Mouse (Mus musculus): Measurements from ENCODE around the gene Arl8a. TPM values are rescaled to one million over a fixed set of nuclear protein-coding genes. Genes with fewer than 3 reads are reported as not detected.

The Arl8a gene
- polyA plus RNA-seq, 1 experiment from 2014 or later, result 285 TPM

DNA sequence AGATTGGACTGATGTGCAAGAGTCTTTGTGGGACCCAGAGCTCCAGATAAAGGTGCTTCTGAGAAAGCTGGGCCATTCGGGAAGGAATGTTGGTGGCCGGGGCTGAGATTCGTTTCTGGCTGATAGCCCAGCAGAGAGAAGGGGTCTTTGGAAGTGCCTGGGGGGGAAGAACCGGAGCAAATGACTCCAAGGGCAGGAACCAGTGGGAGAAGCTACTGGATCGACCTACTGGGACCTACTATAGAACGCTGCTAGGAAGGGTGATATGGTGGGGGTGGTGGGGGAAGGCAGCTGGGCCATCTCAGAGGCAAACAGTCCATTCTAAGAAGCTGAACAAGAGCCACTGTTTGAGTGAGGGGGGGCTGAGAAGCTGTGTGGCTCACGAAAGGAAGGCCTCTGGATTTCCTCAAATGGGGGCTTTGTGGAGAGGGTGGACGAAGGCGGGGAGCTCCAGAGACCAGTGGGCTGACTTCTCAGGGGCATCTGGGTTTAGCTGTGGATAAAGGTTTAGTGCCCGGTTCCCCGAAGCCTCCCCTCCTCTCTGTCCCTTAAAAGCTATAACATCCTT, 13.0 kb downstream of the Arl8a start:
- peak overlapping the region; percentile 80 for H3K27ac ChIP-seq
- H3K27me3 ChIP-seq, result no peaks in the 10 kb centered on the region
- H3K4me1 ChIP-seq (replicated peaks), result peaks cover 14% of the 10 kb centered on the region
- no peak overlapping the region for H3K4me3 ChIP-seq
- no peaks in the 10 kb centered on the region for H3K9me3 ChIP-seq
- ATAC-seq (ENCODE audit: low FRiP score), result peak; percentile 12; the same call in 1 of the 2 replicates
- no peak overlapping the region for H3K9ac ChIP-seq
- no peak overlapping the region for H3K4me2 ChIP-seq
- H3K36me3 ChIP-seq, result peaks cover 21% of the 10 kb centered on the region
- WGBS, result 64% methylated on average over 11 of the region's 11 CpGs

- peaks cover 7% of the 10 kb centered on the region for H3K4me1 ChIP-seq (replicated peaks)
- peaks cover 15% of the 10 kb centered on the region for H3K36me3 ChIP-seq
- H3K27me3 ChIP-seq, result no peaks in the 10 kb centered on the region
- H3K4me2 ChIP-seq, result no peak overlapping the region
- H3K9ac ChIP-seq, result no peak overlapping the region
- no peak for ATAC-seq (ENCODE audit: low FRiP score)
- H3K4me3 ChIP-seq, result no peak overlapping the region
- H3K27ac ChIP-seq, result peak overlapping the region; percentile 80
- WGBS, result 85% methylated on average over 13 of the region's 13 CpGs
- no peaks in the 10 kb centered on the region for H3K9me3 ChIP-seq
Measured at GRCm38 (mm10) chr1:135160411-135161050, 13.9 kb downstream of the Arl8a start.

DNA sequence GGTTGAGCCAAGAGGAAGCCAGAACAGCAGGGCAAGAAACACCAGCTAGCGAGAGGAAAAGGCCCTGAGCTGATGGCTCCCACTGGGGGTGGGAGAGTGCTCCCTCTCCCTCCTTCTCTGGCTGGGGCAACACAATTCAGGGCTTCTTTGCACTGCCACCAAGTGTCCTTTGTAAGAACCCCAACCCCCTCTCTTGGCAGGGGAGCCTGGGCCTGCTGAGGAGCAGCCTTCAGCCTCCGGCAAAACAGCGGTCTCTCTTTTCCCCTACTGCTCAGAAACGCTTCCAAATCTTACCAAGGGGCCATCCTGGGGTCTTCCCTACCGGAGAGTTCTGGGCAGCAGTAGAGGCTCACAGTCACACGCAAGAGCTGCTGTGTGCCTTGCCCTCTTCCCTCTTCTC, 16.1 kb downstream of the Arl8a start:
- Histone ChIP-seq H3K27ac (peak overlapping the region; percentile 8), H3K36me3 (no peaks in the 10 kb centered on the region), H3K9ac (no peak overlapping the region), H3K9me3 (no peaks in the 10 kb centered on the region), H3K4me2 (no peak overlapping the region), H3K4me1 (replicated peaks) (peaks cover 7% of the 10 kb centered on the region), H3K4me3 (no peak overlapping the region), H3K27me3 (no peaks in the 10 kb centered on the region; the same call in 1 of the 2 replicates)
- WGBS, result 42% methylated on average over 6 of the region's 6 CpGs
- ATAC-seq (ENCODE audit: low FRiP score), result no peak

DNA sequence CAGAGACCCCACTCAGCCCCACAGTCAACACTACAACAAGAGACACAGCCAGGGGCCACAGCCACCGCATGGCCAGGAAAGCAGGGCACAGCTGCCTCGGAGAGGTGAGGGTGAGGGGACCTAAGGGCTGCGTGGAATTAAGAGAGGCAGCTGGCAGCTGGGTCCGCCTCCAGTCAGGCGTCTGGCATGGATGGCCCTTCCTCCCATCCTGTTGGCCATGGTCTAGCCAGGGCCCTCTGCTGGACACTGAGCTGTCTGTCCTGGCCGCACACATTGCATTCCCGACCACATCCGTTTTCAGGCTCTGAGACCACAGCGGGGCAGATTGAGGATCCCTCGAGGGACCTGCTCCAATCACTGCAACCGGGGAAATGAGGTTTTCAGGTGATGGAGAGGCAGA, 20.8 kb downstream of the Arl8a start, which contains the start of gene Gpr37l1:
Gene Gpr37l1, minus strand, starts transcription at position 247 of the 400 bp plus-strand sequence.
- H3K27me3 ChIP-seq, result no peaks in the 10 kb centered on the region; the same call in 1 of the 2 replicates

GRCm38 (mm10) chr1:135168453-135169200, 22.0 kb downstream of the Arl8a start:
- Histone ChIP-seq H3K36me3 (no peaks in the 10 kb centered on the region), H3K4me1 (replicated peaks) (0 out of 2 replicates have a peak, but pooled peaks cover 4% of the 10 kb centered on the region), H3K9me3 (no peaks in the 10 kb centered on the region), H3K4me2 (no peak overlapping the region), H3K4me3 (no peak overlapping the region), H3K27me3 (no peaks in the 10 kb centered on the region; the same call in 1 of the 2 replicates), H3K9ac (no peak overlapping the region), H3K27ac (no peak overlapping the region)
- WGBS, result 94% methylated on average over 10 of the region's 10 CpGs
- no peak for ATAC-seq (ENCODE audit: low FRiP score)

More for the DNA sequence above, 20.8 kb downstream of the Arl8a start, which contains the start of gene Gpr37l1:
- Histone ChIP-seq H3K36me3 (no peaks in the 10 kb centered on the region), H3K4me2 (no peak within 1 kb of the TSS), H3K4me1 (replicated peaks) (0 out of 2 replicates have a peak, but pooled peaks cover 4% of the 10 kb centered on the region), H3K9me3 (no peaks in the 10 kb centered on the region), H3K4me3 (no peak within 1 kb of the TSS), H3K9ac (no peak within 1 kb of the TSS), H3K27ac (no peak within 1 kb of the TSS)
- 60% methylated on average over 11 of the region's 11 CpGs for WGBS
- ATAC-seq (ENCODE audit: low FRiP score), result no peak

- Histone ChIP-seq H3K4me2 (no peak overlapping the region), H3K36me3 (no peaks in the 10 kb centered on the region), H3K27ac (0 out of 2 replicates have a peak overlapping the region, but pooled peaks have one; percentile 15), H3K9ac (no peak overlapping the region), H3K4me3 (no peak overlapping the region), H3K9me3 (no peaks in the 10 kb centered on the region), H3K4me1 (replicated peaks) (0 out of 2 replicates have a peak, but pooled peaks cover 4% of the 10 kb centered on the region), H3K27me3 (no peaks in the 10 kb centered on the region; the same call in 1 of the 2 replicates)
- 64% methylated on average over 12 of the region's 12 CpGs for WGBS
- ATAC-seq (ENCODE audit: low FRiP score), result no peak
Measured at GRCm38 (mm10) chr1:135169556-135170224, 23.1 kb downstream of the Arl8a start.

GRCm38 (mm10) chr1:135170299-135170698, 23.7 kb downstream of the Arl8a start:
- no peak overlapping the region for H3K27ac ChIP-seq
- WGBS, result 81% methylated on average over 10 of the region's 10 CpGs

GRCm38 (mm10) chr1:135171202-135171601, 24.6 kb downstream of the Arl8a start:
- Histone ChIP-seq H3K27me3 (no peaks in the 10 kb centered on the region; the same call in 1 of the 2 replicates), H3K27ac (no peak overlapping the region), H3K4me3 (no peak overlapping the region), H3K9ac (no peak overlapping the region), H3K36me3 (no peaks in the 10 kb centered on the region), H3K4me2 (no peak overlapping the region), H3K9me3 (no peaks in the 10 kb centered on the region), H3K4me1 (replicated peaks) (0 out of 2 replicates have a peak, but pooled peaks cover 4% of the 10 kb centered on the region)
- no peak for ATAC-seq (ENCODE audit: low FRiP score)
- WGBS, result 85% methylated on average over 7 of the region's 7 CpGs

More at GRCm38 (mm10) chr1:135170299-135170698, 23.7 kb downstream of the Arl8a start:
- no peak for ATAC-seq (ENCODE audit: low FRiP score)
- Histone ChIP-seq H3K4me1 (replicated peaks) (0 out of 2 replicates have a peak, but pooled peaks cover 4% of the 10 kb centered on the region), H3K4me3 (no peak overlapping the region), H3K9me3 (no peaks in the 10 kb centered on the region), H3K4me2 (no peak overlapping the region), H3K9ac (no peak overlapping the region), H3K27me3 (no peaks in the 10 kb centered on the region; the same call in 1 of the 2 replicates), H3K36me3 (no peaks in the 10 kb centered on the region)

- ATAC-seq (ENCODE audit: low FRiP score), result peak; percentile 72
- no peak overlapping the region for H3K9ac ChIP-seq
Measured at GRCm38 (mm10) chr1:135171984-135172383, 25.4 kb downstream of the Arl8a start.

DNA sequence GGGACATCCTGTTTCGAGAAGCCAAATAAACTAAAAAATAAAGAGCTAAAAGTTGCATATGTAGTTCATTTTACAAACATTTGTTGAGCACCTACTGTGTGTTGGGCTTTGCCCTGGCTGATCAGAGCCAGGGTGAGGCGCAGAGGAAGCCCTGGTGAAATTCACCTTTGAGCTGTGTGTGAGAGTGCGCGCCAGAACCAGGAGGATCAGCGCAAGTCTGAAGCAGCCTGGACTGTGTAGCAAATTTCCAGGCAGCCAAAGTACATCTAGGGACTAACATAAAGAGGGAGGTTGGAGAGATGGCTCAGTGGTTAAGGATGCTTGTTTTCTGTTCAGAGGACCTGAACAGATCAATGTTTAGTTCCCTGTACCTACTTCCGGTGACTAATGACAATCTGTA, 26.7 kb downstream of the Arl8a start:
- H3K4me2 ChIP-seq, result no peak overlapping the region
- H3K36me3 ChIP-seq, result no peaks in the 10 kb centered on the region
- no peak overlapping the region for H3K27ac ChIP-seq
- H3K9me3 ChIP-seq, result no peaks in the 10 kb centered on the region
- 0 out of 2 replicates have a peak, but pooled peaks cover 4% of the 10 kb centered on the region for H3K4me1 ChIP-seq (replicated peaks)
- 92% methylated on average over 6 of the region's 6 CpGs for WGBS
- no peak for ATAC-seq (ENCODE audit: low FRiP score)
- no peaks in the 10 kb centered on the region for H3K27me3 ChIP-seq
- H3K9ac ChIP-seq, result no peak overlapping the region
- H3K4me3 ChIP-seq, result no peak overlapping the region

More at GRCm38 (mm10) chr1:135171984-135172383, 25.4 kb downstream of the Arl8a start:
- H3K36me3 ChIP-seq, result no peaks in the 10 kb centered on the region
- WGBS, result 56% methylated on average over 6 of the region's 6 CpGs
- H3K27me3 ChIP-seq, result no peaks in the 10 kb centered on the region; the same call in 1 of the 2 replicates
- H3K27ac ChIP-seq, result no peak overlapping the region
- no peak overlapping the region for H3K4me3 ChIP-seq
- H3K4me1 ChIP-seq (replicated peaks), result 0 out of 2 replicates have a peak, but pooled peaks cover 4% of the 10 kb centered on the region
- no peak overlapping the region for H3K4me2 ChIP-seq
- H3K9me3 ChIP-seq, result no peaks in the 10 kb centered on the region

- H3K9ac ChIP-seq, result no peak overlapping the region
- 88% methylated on average over 3 of the region's 3 CpGs for WGBS
- no peak overlapping the region for H3K27ac ChIP-seq
- no peak overlapping the region for H3K4me2 ChIP-seq
- no peaks in the 10 kb centered on the region for H3K9me3 ChIP-seq
- H3K4me1 ChIP-seq (replicated peaks), result no peaks in the 10 kb centered on the region
- H3K4me3 ChIP-seq, result no peak overlapping the region
- no peaks in the 10 kb centered on the region for H3K36me3 ChIP-seq
- no peak for ATAC-seq (ENCODE audit: low FRiP score)
- no peaks in the 10 kb centered on the region for H3K27me3 ChIP-seq
Measured at GRCm38 (mm10) chr1:135175176-135175575, 28.6 kb downstream of the Arl8a start.

Measured in hindbrain, embryonic 13.5 days (tissue).